Mouse (Mus musculus): Measurements from ENCODE around the gene Sergef. TPM values are rescaled to one million over a fixed set of nuclear protein-coding genes. Genes with fewer than 3 reads are reported as not detected.
A peak's percentile ranks its signal among the peaks of the same experiment; 100 is the strongest.

Gene Sergef
- polyA plus RNA-seq, 1 experiment from 2014 or later, result 15.5 TPM

GRCm38 (mm10) chr7:46448922-46449645, 190.5 kb downstream of the Sergef start:
- 71% methylated on average over 6 of the region's 6 CpGs for WGBS
- Histone ChIP-seq H3K27ac (no peak overlapping the region), H3K9me3 (replicated peaks; ENCODE audit: low read length) (no peaks in the 10 kb centered on the region), H3K36me3 (ENCODE audit: insufficient read depth, low read length) (no peaks in the 10 kb centered on the region), H3K4me2 (ENCODE audit: low read length) (no peak overlapping the region), H3K4me1 (replicated peaks; ENCODE audit: insufficient read depth, low read length) (no peaks in the 10 kb centered on the region), H3K9ac (ENCODE audit: low read depth, low read length) (no peak overlapping the region), H3K4me3 (replicated peaks; ENCODE audit: low read depth, low read length) (no peak overlapping the region), H3K27me3 (ENCODE audit: insufficient read depth, low read length) (no peaks in the 10 kb centered on the region)
- TF ChIP-seq CTCF (IDR thresholded peaks at IDR 0.05; ENCODE audit: low read depth), result no peak
- DNase-seq (ENCODE audit: low spot score), result no peak
- no peak for ATAC-seq (replicated peaks; ENCODE audit: low FRiP score, low read depth)

- no peak overlapping the region for H3K4me2 ChIP-seq (ENCODE audit: low read length)
- H3K27ac ChIP-seq, result no peak overlapping the region
- no peaks in the 10 kb centered on the region for H3K27me3 ChIP-seq (ENCODE audit: insufficient read depth, low read length)
- H3K9me3 ChIP-seq (replicated peaks; ENCODE audit: low read length), result no peaks in the 10 kb centered on the region
- no peak for TF ChIP-seq CTCF (IDR thresholded peaks at IDR 0.05; ENCODE audit: low read depth)
- WGBS, result 46% methylated on average over 9 of the region's 9 CpGs
- no peaks in the 10 kb centered on the region for H3K36me3 ChIP-seq (ENCODE audit: insufficient read depth, low read length)
- ATAC-seq (replicated peaks; ENCODE audit: low FRiP score, low read depth) (no peak), DNase-seq (ENCODE audit: low spot score) (no peak)
- no peaks in the 10 kb centered on the region for H3K4me1 ChIP-seq (replicated peaks; ENCODE audit: insufficient read depth, low read length)
- no peak overlapping the region for H3K4me3 ChIP-seq (replicated peaks; ENCODE audit: low read depth, low read length)
- H3K9ac ChIP-seq (ENCODE audit: low read depth, low read length), result no peak overlapping the region
Measured at GRCm38 (mm10) chr7:46447473-46448165, 192.0 kb downstream of the Sergef start.

- DNase-seq (ENCODE audit: low spot score) (no peak), ATAC-seq (replicated peaks; ENCODE audit: low FRiP score, low read depth) (no peak)
- WGBS, result 82% methylated on average over 6 of the region's 6 CpGs
Measured at GRCm38 (mm10) chr7:46445896-46446295, 193.7 kb downstream of the Sergef start.

GRCm38 (mm10) chr7:46443163-46443562, 196.4 kb downstream of the Sergef start:
- no peak for ATAC-seq (replicated peaks; ENCODE audit: low FRiP score, low read depth)
- no peaks in the 10 kb centered on the region for H3K36me3 ChIP-seq (ENCODE audit: insufficient read depth, low read length)
- no peak overlapping the region for H3K27ac ChIP-seq
- 78% methylated on average over 10 of the region's 10 CpGs for WGBS
- no peak overlapping the region for H3K4me3 ChIP-seq (replicated peaks; ENCODE audit: low read depth, low read length)
- H3K4me2 ChIP-seq (ENCODE audit: low read length), result no peak overlapping the region
- no peak for TF ChIP-seq CTCF (IDR thresholded peaks at IDR 0.05; ENCODE audit: low read depth)
- no peaks in the 10 kb centered on the region for H3K9me3 ChIP-seq (replicated peaks; ENCODE audit: low read length)
- H3K27me3 ChIP-seq (ENCODE audit: insufficient read depth, low read length), result no peaks in the 10 kb centered on the region
- no peak for DNase-seq (ENCODE audit: low spot score)
- no peaks in the 10 kb centered on the region for H3K4me1 ChIP-seq (replicated peaks; ENCODE audit: insufficient read depth, low read length)
- H3K9ac ChIP-seq (ENCODE audit: low read depth, low read length), result no peak overlapping the region

More at GRCm38 (mm10) chr7:46445896-46446295, 193.7 kb downstream of the Sergef start:
- H3K9me3 ChIP-seq (replicated peaks; ENCODE audit: low read length), result no peaks in the 10 kb centered on the region
- no peaks in the 10 kb centered on the region for H3K27me3 ChIP-seq (ENCODE audit: insufficient read depth, low read length)
- no peak overlapping the region for H3K27ac ChIP-seq
- no peaks in the 10 kb centered on the region for H3K36me3 ChIP-seq (ENCODE audit: insufficient read depth, low read length)
- no peak overlapping the region for H3K9ac ChIP-seq (ENCODE audit: low read depth, low read length)
- no peak overlapping the region for H3K4me2 ChIP-seq (ENCODE audit: low read length)
- H3K4me1 ChIP-seq (replicated peaks; ENCODE audit: insufficient read depth, low read length), result no peaks in the 10 kb centered on the region
- no peak overlapping the region for H3K4me3 ChIP-seq (replicated peaks; ENCODE audit: low read depth, low read length)
- TF ChIP-seq CTCF (IDR thresholded peaks at IDR 0.05; ENCODE audit: low read depth), result no peak

GRCm38 (mm10) chr7:46438537-46439141, 201.0 kb downstream of the Sergef start:
- ATAC-seq (replicated peaks; ENCODE audit: low FRiP score, low read depth), result no peak
- WGBS, result 21% methylated on average over 9 of the region's 9 CpGs

GRCm38 (mm10) chr7:46435833-46436232, 203.8 kb downstream of the Sergef start:
- H3K27me3 ChIP-seq (ENCODE audit: insufficient read depth, low read length), result no peaks in the 10 kb centered on the region
- H3K9ac ChIP-seq (ENCODE audit: low read depth, low read length), result no peak overlapping the region
- no peaks in the 10 kb centered on the region for H3K36me3 ChIP-seq (ENCODE audit: insufficient read depth, low read length)
- H3K4me1 ChIP-seq (replicated peaks; ENCODE audit: insufficient read depth, low read length), result no peaks in the 10 kb centered on the region
- no peak overlapping the region for H3K27ac ChIP-seq
- DNase-seq (ENCODE audit: low spot score) (no peak), ATAC-seq (replicated peaks; ENCODE audit: low FRiP score, low read depth) (no peak)
- TF ChIP-seq CTCF (IDR thresholded peaks at IDR 0.05; ENCODE audit: low read depth), result no peak
- no peaks in the 10 kb centered on the region for H3K9me3 ChIP-seq (replicated peaks; ENCODE audit: low read length)
- 88% methylated on average over 5 of the region's 5 CpGs for WGBS
- no peak overlapping the region for H3K4me2 ChIP-seq (ENCODE audit: low read length)
- H3K4me3 ChIP-seq (replicated peaks; ENCODE audit: low read depth, low read length), result no peak overlapping the region

More at GRCm38 (mm10) chr7:46438537-46439141, 201.0 kb downstream of the Sergef start:
- Histone ChIP-seq H3K9ac (ENCODE audit: low read depth, low read length) (no peak overlapping the region), H3K27ac (no peak overlapping the region), H3K36me3 (ENCODE audit: insufficient read depth, low read length) (no peaks in the 10 kb centered on the region), H3K27me3 (ENCODE audit: insufficient read depth, low read length) (no peaks in the 10 kb centered on the region), H3K4me1 (replicated peaks; ENCODE audit: insufficient read depth, low read length) (no peaks in the 10 kb centered on the region), H3K4me3 (replicated peaks; ENCODE audit: low read depth, low read length) (no peak overlapping the region), H3K4me2 (ENCODE audit: low read length) (no peak overlapping the region), H3K9me3 (replicated peaks; ENCODE audit: low read length) (no peaks in the 10 kb centered on the region)
- no peak for TF ChIP-seq CTCF (IDR thresholded peaks at IDR 0.05; ENCODE audit: low read depth)
- DNase-seq (ENCODE audit: low spot score), result peak; percentile 5
